27 mouse cellular contexts compared by ENCODE assay signal in genomic region chr14:55477421-55477820, GRCm38 (mm10). TPM values are rescaled to one million over a fixed set of nuclear protein-coding genes. Genes with fewer than 3 reads are reported as not detected.
"Had no signal": no experiment of that assay in that cellular context is flagged by ENCODE, and none has a peak within 500 bp of the region (broad histone marks: within the 10 kb centered on the region; RNA-seq: fewer than 3 reads in every experiment).

No protein-coding gene starts in this region.

- ATAC-seq: intestine, embryonic 15.5 days; lung, postnatal 0 days; midbrain, embryonic 13.5 days; midbrain, embryonic 16.5 days had no signal

- H3K27ac ChIP-seq: intestine, embryonic 15.5 days; macrophage; midbrain, embryonic 10.5 days; midbrain, embryonic 13.5 days; neural tube, embryonic 12.5 days; neural tube, embryonic 15.5 days; stomach, postnatal 0 days had no signal

- H3K9ac ChIP-seq: kidney, embryonic 15.5 days; midbrain, embryonic 13.5 days; neural tube, embryonic 12.5 days; neural tube, embryonic 15.5 days had no signal

- H3K4me3 ChIP-seq: intestine, embryonic 15.5 days; midbrain, embryonic 13.5 days; neural tube, embryonic 12.5 days; neural tube, embryonic 15.5 days had no signal

- H3K9me3 ChIP-seq: intestine, embryonic 15.5 days; kidney, embryonic 15.5 days; limb, embryonic 10.5 days; limb, embryonic 13.5 days; midbrain, embryonic 10.5 days; midbrain, embryonic 13.5 days; neural tube, embryonic 12.5 days; neural tube, embryonic 15.5 days had no signal

- DNase-seq: kidney, adult 11 months; kidney, adult 8-10 months; kidney, postnatal 10 days; kidney, postnatal 4 days; layer of hippocampus, adult 9-11 months; lung, embryonic 14.5 days; right cerebral cortex, adult 18-20 months; right cerebral cortex, postnatal 14 days; right cerebral cortex, postnatal 4 days; thymus, postnatal 36 days had no signal

- H3K27me3 ChIP-seq: intestine, embryonic 15.5 days; kidney, embryonic 15.5 days; limb, embryonic 13.5 days; midbrain, embryonic 13.5 days; neural tube, embryonic 12.5 days; neural tube, embryonic 15.5 days had no signal

- H3K4me2 ChIP-seq: midbrain, embryonic 13.5 days had no signal

- H3K36me3 ChIP-seq: intestine, embryonic 15.5 days; limb, embryonic 13.5 days; midbrain, embryonic 10.5 days; midbrain, embryonic 13.5 days; neural tube, embryonic 12.5 days; neural tube, embryonic 15.5 days had no signal

- H3K4me1 ChIP-seq: neural tube, embryonic 12.5 days had no signal

RNA-seq across cellular contexts. Expression of gene Carmil3, which starts 13.0 kb away (rescaled TPM):
- total RNA-seq: monocyte, adult 5-6 weeks had no signal

RNA-seq across cellular contexts. Expression of gene Cpne6, which starts 32.8 kb away (rescaled TPM):
- total RNA-seq: liver, adult 2 months; megakaryocyte, adult 5-6 weeks; monocyte, adult 5-6 weeks had no signal
- polyA plus RNA-seq: liver, adult 2 months; lung, postnatal 0 days; macrophage had no signal

RNA-seq across cellular contexts. Expression of gene Nrl, which starts 47.4 kb away (rescaled TPM):
- total RNA-seq: liver, adult 2 months; megakaryocyte, adult 5-6 weeks; monocyte, adult 5-6 weeks had no signal
- polyA plus RNA-seq: intestine, embryonic 15.5 days; kidney, embryonic 15.5 days; limb, embryonic 10.5 days; limb, embryonic 13.5 days; liver, adult 2 months; lung, embryonic 14.5 days; lung, postnatal 0 days; macrophage; midbrain, embryonic 10.5 days; stomach, embryonic 14.5 days; stomach, postnatal 0 days; urinary bladder, adult 2 months had no signal
